Mouse (Mus musculus) liver, postnatal 0 days (tissue): ENCODE measurements around the gene Cdr1. TPM values are rescaled to one million over a fixed set of nuclear protein-coding genes. Genes with fewer than 3 reads are reported as not detected.

Source experiments
- ATAC-seq: fragments of 200-750 bp; cut with Nextera tagmentation; 2 replicates; pipeline ENCODE4 v1.8.0; 2017; ENCODE audit warnings: mild to moderate bottlenecking, moderate library complexity
- DNase-seq: peaks from one replicate; pipeline ENCODE4 v3.0.0-alpha.2; 2016
- H3K27ac ChIP-seq: fragments of 300-500 bp; sonication (generic); 2 replicates; pipeline ENCODE4 v1.5.1; 2014; ENCODE audit warnings: antibody characterized with exemption, moderate library complexity, mild to moderate bottlenecking, low read depth
- H3K27me3 ChIP-seq: fragments of 300-500 bp; sonication (generic); 2 replicates; pipeline ENCODE4 v1.6.1; 2014; ENCODE audit warnings: low read length, control low read depth, mixed read lengths; ENCODE audit not compliant: insufficient read depth
- H3K36me3 ChIP-seq: fragments of 300-500 bp; sonication (generic); replicated peaks from 2 replicates; pipeline ENCODE4 v1.6.1; 2014; ENCODE audit warnings: mild to moderate bottlenecking, control low read depth, low read length, moderate library complexity, mixed read lengths; ENCODE audit not compliant: insufficient read depth
- H3K4me1 ChIP-seq: fragments of 300-500 bp; sonication (generic); 2 replicates; pipeline ENCODE4 v1.6.1; 2014; ENCODE audit warnings: antibody characterized with exemption, mild to moderate bottlenecking, control low read depth; ENCODE audit not compliant: insufficient read depth
- H3K4me2 ChIP-seq: fragments of 300-500 bp; sonication (generic); 2 replicates; pipeline ENCODE4 v1.6.1; 2014; ENCODE audit warnings: low read depth, mild to moderate bottlenecking, low read length, moderate library complexity, mixed read lengths
- H3K4me3 ChIP-seq: fragments of 300-500 bp; sonication (generic); 2 replicates; pipeline ENCODE4 v1.5.1; 2014; ENCODE audit warnings: low read depth, low read length
- H3K9ac ChIP-seq: fragments of 300-500 bp; sonication (generic); replicated peaks from 2 replicates; pipeline ENCODE4 v1.6.1; 2014; ENCODE audit warnings: mild to moderate bottlenecking, moderate library complexity
- H3K9me3 ChIP-seq: fragments of 300-500 bp; sonication (generic); 2 replicates; pipeline ENCODE4 v1.6.1; 2016; ENCODE audit warnings: mild to moderate bottlenecking, control low read depth, low read length, mixed read lengths
- CTCF ChIP-seq: sonication (generic); IDR thresholded peaks from 2 replicates; pipeline ENCODE4 v1.5.1; 2016; ENCODE audit warnings: antibody characterized with exemption, low read depth
- EP300 ChIP-seq: IDR thresholded peaks from 2 replicates; pipeline ENCODE4 v1.6.1; 2016; ENCODE audit warnings: antibody characterized with exemption, low read depth, mild to moderate bottlenecking
- whole genome bisulfite sequencing: fragments of 180-500 bp; shearing (Covaris S2); extraction: QIAGEN DNeasy Blood & Tissue Kit; methylation state at CpG from one replicate; pipeline ENCODE4 v1.1.7; 2014; ENCODE audit not compliant: insufficient replicate concordance; 5-methylcytosine and 5-hydroxymethylcytosine counted together
- microRNA-seq: library from miRNA; unstranded; fragments of <30 nt; microRNA quantifications from one replicate; pipeline ENCODE4, GENCODE M21; 2016
- polyA plus RNA-seq: library from polyadenylated mRNA; unstranded; fragments of >200 nt; fragmentation: Nextera tagmentation; extraction: Ambion mirVana; gene quantifications from 2 replicates; pipeline ENCODE4 v1.2.1, GENCODE M21; 2015

Cdr1 gene
- polyA plus RNA-seq, 1 experiment from 2014 or later, result not detected

- ATAC-seq (no peak), DNase-seq (no peak)
- Histone ChIP-seq H3K9me3 (no peaks in the 10 kb centered on the region), H3K36me3 (no peaks in the 10 kb centered on the region), H3K4me1 (no peaks in the 10 kb centered on the region), H3K9ac (no peak overlapping the region), H3K27ac (no peak overlapping the region), H3K27me3 (no peaks in the 10 kb centered on the region), H3K4me2 (no peak overlapping the region), H3K4me3 (no peak overlapping the region)
- WGBS, result 12% methylated on average over 2 of the region's 2 CpGs
- no peak for TF ChIP-seq CTCF
- TF ChIP-seq EP300, result no peak
These were observed 38.8 kb downstream of the Cdr1 start for GRCm38 (mm10) chrX:61146569-61146968.

- no peaks in the 10 kb centered on the region for H3K9me3 ChIP-seq
- no peak overlapping the region for H3K4me2 ChIP-seq
- H3K27me3 ChIP-seq, result no peaks in the 10 kb centered on the region
- no peak for DNase-seq
- no peak overlapping the region for H3K9ac ChIP-seq
- no peak overlapping the region for H3K4me3 ChIP-seq
- 46% methylated on average over 2 of the region's 2 CpGs for WGBS
- H3K36me3 ChIP-seq, result no peaks in the 10 kb centered on the region
- ATAC-seq, result peak; percentile 48
- TF ChIP-seq EP300 (no peak), CTCF (no peak)
- H3K4me1 ChIP-seq, result no peaks in the 10 kb centered on the region
- H3K27ac ChIP-seq, result no peak overlapping the region
These were observed 39.9 kb downstream of the Cdr1 start for GRCm38 (mm10) chrX:61145416-61145815.

DNA sequence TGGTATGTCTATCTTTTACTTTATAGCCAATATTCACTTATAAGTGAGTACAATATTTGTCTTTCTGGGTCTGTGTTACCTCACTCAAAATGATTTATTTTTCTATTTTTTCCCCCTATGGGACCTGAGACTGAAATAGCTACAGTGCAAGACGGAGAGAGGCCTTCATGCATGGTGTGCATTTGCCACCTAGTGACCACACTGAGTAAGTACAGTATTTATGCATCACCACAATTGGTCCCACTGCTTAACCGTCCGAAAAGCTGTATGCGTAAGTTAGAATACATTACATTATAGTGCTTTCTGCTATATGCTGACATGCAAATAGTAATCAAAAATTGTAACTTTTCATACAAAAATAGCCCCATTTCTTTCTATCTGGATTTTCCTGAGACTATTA is 50.8 kb downstream of the Cdr1 start:
- no peaks in the 10 kb centered on the region for H3K9me3 ChIP-seq
- no peak for ATAC-seq

More for the DNA sequence above, 50.8 kb downstream of the Cdr1 start:
- Histone ChIP-seq H3K27ac (no peak overlapping the region), H3K4me3 (no peak overlapping the region), H3K4me1 (no peaks in the 10 kb centered on the region), H3K36me3 (no peaks in the 10 kb centered on the region), H3K27me3 (no peaks in the 10 kb centered on the region), H3K9ac (no peak overlapping the region), H3K4me2 (no peak overlapping the region)
- TF ChIP-seq CTCF (peak; percentile 25), EP300 (no peak)
- DNase-seq, result no peak
- WGBS, result 71% methylated on average over 4 of the region's 4 CpGs

Small RNA genes within 50 kb of the gene (microRNA-seq; reads per million reads assigned to microRNA genes)
- not detected for gene Gm24396
